Mouse (Mus musculus) bone marrow macrophage, adult 2 months (primary cell): ENCODE results near the gene Ghr.

Source experiments
- CTCF ChIP-seq: IDR thresholded peaks from 2 replicates; pipeline ENCODE4 v1.5.1; 2012; ENCODE audit warnings: low read depth, mild to moderate bottlenecking, low read length, moderate library complexity
- POLR2A ChIP-seq: IDR thresholded peaks from 2 replicates; pipeline ENCODE4 v1.6.1; 2012; ENCODE audit warnings: mild to moderate bottlenecking, low read depth, low read length, borderline replicate concordance

DNA sequence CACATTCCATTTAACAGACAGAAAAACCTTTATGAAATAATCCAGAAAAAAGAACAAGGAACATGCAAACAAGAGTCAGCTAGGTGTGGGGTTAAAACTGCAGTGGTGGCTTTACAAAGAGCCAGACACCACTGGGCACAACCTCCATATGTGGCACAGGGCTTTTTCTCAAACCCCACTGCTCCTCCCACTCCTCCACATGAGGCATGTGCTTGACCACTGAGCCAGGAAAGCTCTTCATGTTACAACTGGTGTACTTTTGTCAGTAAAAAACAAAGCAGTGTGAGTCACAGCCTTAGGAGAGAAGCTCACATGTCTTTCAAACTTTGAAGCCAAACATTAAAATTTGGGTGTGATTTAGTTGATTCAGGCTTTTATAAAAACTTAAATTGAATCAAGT, 302.1 kb downstream of the Ghr start:
- TF ChIP-seq POLR2A (no peak), CTCF (no peak)
